Mouse (Mus musculus) ES-Bruce4 (cell line): ENCODE results near the gene Foxp4.

Experiments used
- CTCF ChIP-seq: IDR thresholded peaks from one replicate; pipeline ENCODE4 v1.8.1; 2011; ENCODE audit warnings: low read depth, low read length
- POLR2A ChIP-seq: IDR thresholded peaks from one replicate; pipeline ENCODE4 v1.8.1; 2011; ENCODE audit warnings: low read length; ENCODE audit not compliant: insufficient read depth

- TF ChIP-seq POLR2A (no peak), CTCF (no peak)
Observed at GRCm38 (mm10) chr17:47821339-47821738, 103.1 kb downstream of the Foxp4 start.
